Mouse (Mus musculus) embryonic facial prominence, embryonic 13.5 days (tissue): ENCODE results near the gene 1600014C10Rik. TPM values are rescaled to one million over a fixed set of nuclear protein-coding genes. Genes with fewer than 3 reads are reported as not detected.

ENCODE experiments used
- ATAC-seq: fragments of 200-750 bp; cut with Nextera tagmentation; 2 replicates; pipeline ENCODE4 v1.8.0; 2017; ENCODE audit warnings: low read depth; ENCODE audit not compliant: insufficient number of reproducible peaks, insufficient read depth, low FRiP score, low TSS enrichment
- H3K27ac ChIP-seq: fragments of 300-500 bp; sonication (generic); 2 replicates; pipeline ENCODE4 v1.5.1; 2015; ENCODE audit warnings: moderate library complexity, mild to moderate bottlenecking, inconsistent platforms
- H3K27me3 ChIP-seq: fragments of 300-500 bp; sonication (generic); 2 replicates; pipeline ENCODE4 v1.6.1; 2015; ENCODE audit warnings: mild to moderate bottlenecking, inconsistent platforms
- H3K36me3 ChIP-seq: fragments of 300-500 bp; sonication (generic); 2 replicates; pipeline ENCODE4 v1.6.1; 2015; ENCODE audit warnings: mild to moderate bottlenecking, inconsistent platforms
- H3K4me1 ChIP-seq: fragments of 300-500 bp; sonication (generic); 2 replicates; pipeline ENCODE4 v1.6.1; 2015; ENCODE audit warnings: inconsistent platforms
- H3K4me2 ChIP-seq: fragments of 300-500 bp; sonication (generic); 2 replicates; pipeline ENCODE4 v1.6.1; 2015; ENCODE audit warnings: moderate library complexity, mild to moderate bottlenecking, inconsistent platforms
- H3K4me3 ChIP-seq: fragments of 300-500 bp; sonication (generic); 2 replicates; pipeline ENCODE4 v1.5.1; 2015; ENCODE audit warnings: mild to moderate bottlenecking, inconsistent platforms
- H3K9ac ChIP-seq: fragments of 300-500 bp; sonication (generic); 2 replicates; pipeline ENCODE4 v1.6.1; 2015; ENCODE audit warnings: mild to moderate bottlenecking, inconsistent platforms
- H3K9me3 ChIP-seq: fragments of 300-500 bp; sonication (generic); 2 replicates; pipeline ENCODE4 v1.6.1; 2016; ENCODE audit warnings: inconsistent platforms
- WGBS: fragments of 180-500 bp; shearing (Covaris S2); methylation state at CpG from one replicate; pipeline ENCODE4 v1.1.7; 2015; ENCODE audit warnings: mixed read lengths; 5-methylcytosine and 5-hydroxymethylcytosine counted together
- polyA plus RNA-seq: library from polyadenylated mRNA; unstranded; fragments of >200 nt; fragmentation: Nextera tagmentation; extraction: Ambion mirVana; gene quantifications from 2 replicates; pipeline ENCODE4 v1.2.1, GENCODE M21; 2015

1600014C10Rik gene
- polyA plus RNA-seq, 1 experiment from 2014 or later, result 21.8 TPM

GRCm38 (mm10) chr7:38186861-38187260 lies 3.8 kb downstream of the 1600014C10Rik start:
- Histone ChIP-seq H3K4me1 (peaks cover 17% of the 10 kb centered on the region), H3K27me3 (no peaks in the 10 kb centered on the region), H3K4me3 (no peak overlapping the region), H3K9me3 (no peaks in the 10 kb centered on the region), H3K36me3 (peaks cover 20% of the 10 kb centered on the region), H3K9ac (no peak overlapping the region), H3K4me2 (no peak overlapping the region), H3K27ac (no peak overlapping the region)
- no peak for ATAC-seq
- 73% methylated on average over 4 of the region's 4 CpGs for WGBS

GRCm38 (mm10) chr7:38187796-38188195 lies 4.8 kb downstream of the 1600014C10Rik start:
- no peaks in the 10 kb centered on the region for H3K9me3 ChIP-seq
- H3K27ac ChIP-seq, result no peak overlapping the region
- H3K27me3 ChIP-seq, result no peaks in the 10 kb centered on the region
- no peak overlapping the region for H3K4me3 ChIP-seq
- H3K4me1 ChIP-seq, result peaks cover 15% of the 10 kb centered on the region
- no peak for ATAC-seq
- 69% methylated on average over 4 of the region's 4 CpGs for WGBS
- H3K9ac ChIP-seq, result no peak overlapping the region
- no peak overlapping the region for H3K4me2 ChIP-seq
- peaks cover 20% of the 10 kb centered on the region for H3K36me3 ChIP-seq

- peaks cover 9% of the 10 kb centered on the region for H3K4me1 ChIP-seq
- peaks cover 20% of the 10 kb centered on the region for H3K36me3 ChIP-seq
- H3K4me2 ChIP-seq, result no peak overlapping the region
- no peaks in the 10 kb centered on the region for H3K27me3 ChIP-seq
- ATAC-seq, result no peak
- no peak overlapping the region for H3K9ac ChIP-seq
- H3K9me3 ChIP-seq, result no peaks in the 10 kb centered on the region
- 89% methylated on average over 8 of the region's 8 CpGs for WGBS
- H3K4me3 ChIP-seq, result no peak overlapping the region
- H3K27ac ChIP-seq, result no peak overlapping the region
These were observed 5.5 kb downstream of the 1600014C10Rik start for GRCm38 (mm10) chr7:38188281-38189075.

- Histone ChIP-seq H3K9me3 (no peaks in the 10 kb centered on the region), H3K36me3 (peaks cover 21% of the 10 kb centered on the region), H3K27me3 (no peaks in the 10 kb centered on the region), H3K27ac (no peak overlapping the region), H3K4me2 (no peak overlapping the region), H3K4me3 (no peak overlapping the region), H3K4me1 (peaks cover 5% of the 10 kb centered on the region), H3K9ac (no peak overlapping the region)
- ATAC-seq, result no peak
- WGBS, result 68% methylated on average over 15 of the region's 15 CpGs
These were observed 6.3 kb downstream of the 1600014C10Rik start for GRCm38 (mm10) chr7:38189136-38189982.

- H3K9ac ChIP-seq, result no peak overlapping the region
- H3K4me1 ChIP-seq, result no peaks in the 10 kb centered on the region
- H3K9me3 ChIP-seq, result no peaks in the 10 kb centered on the region
- no peak overlapping the region for H3K4me2 ChIP-seq
- H3K27ac ChIP-seq, result no peak overlapping the region
- peaks cover 30% of the 10 kb centered on the region for H3K36me3 ChIP-seq
- H3K4me3 ChIP-seq, result no peak overlapping the region
- no peak for ATAC-seq
- WGBS, result 84% methylated on average over 8 of the region's 8 CpGs
- no peaks in the 10 kb centered on the region for H3K27me3 ChIP-seq
These were observed 7.2 kb downstream of the 1600014C10Rik start for GRCm38 (mm10) chr7:38190056-38190835.

- no peak for ATAC-seq
- H3K27me3 ChIP-seq, result no peaks in the 10 kb centered on the region
- H3K9me3 ChIP-seq, result no peaks in the 10 kb centered on the region
- no peak overlapping the region for H3K4me2 ChIP-seq
- H3K9ac ChIP-seq, result no peak overlapping the region
- 59% methylated on average over 8 of the region's 8 CpGs for WGBS
- H3K27ac ChIP-seq, result no peak overlapping the region
- peaks cover 37% of the 10 kb centered on the region for H3K36me3 ChIP-seq
- H3K4me1 ChIP-seq, result no peaks in the 10 kb centered on the region
- H3K4me3 ChIP-seq, result no peak overlapping the region
These were observed 8.1 kb downstream of the 1600014C10Rik start for GRCm38 (mm10) chr7:38191146-38191545.

GRCm38 (mm10) chr7:38191571-38191970 lies 8.6 kb downstream of the 1600014C10Rik start:
- WGBS, result 41% methylated on average over 10 of the region's 10 CpGs
- no peak overlapping the region for H3K4me3 ChIP-seq
- no peaks in the 10 kb centered on the region for H3K4me1 ChIP-seq
- no peaks in the 10 kb centered on the region for H3K27me3 ChIP-seq
- no peaks in the 10 kb centered on the region for H3K9me3 ChIP-seq
- H3K9ac ChIP-seq, result no peak overlapping the region
- H3K36me3 ChIP-seq, result peaks cover 41% of the 10 kb centered on the region
- no peak overlapping the region for H3K27ac ChIP-seq
- ATAC-seq, result 0 out of 2 replicates have a peak, but pooled peaks have one; percentile 22
- no peak overlapping the region for H3K4me2 ChIP-seq

GRCm38 (mm10) chr7:38199907-38200605 lies 17.0 kb downstream of the 1600014C10Rik start:
- Histone ChIP-seq H3K4me1 (peaks cover 5% of the 10 kb centered on the region; the same call in 1 of the 2 replicates), H3K27ac (no peak overlapping the region), H3K36me3 (peaks cover 17% of the 10 kb centered on the region), H3K9ac (no peak overlapping the region), H3K4me3 (no peak overlapping the region), H3K4me2 (peak overlapping the region; percentile 55), H3K9me3 (no peaks in the 10 kb centered on the region), H3K27me3 (no peaks in the 10 kb centered on the region)
- no peak for ATAC-seq
- WGBS, result 65% methylated on average over 8 of the region's 8 CpGs

- 3% methylated on average over 28 of the region's 28 CpGs for WGBS
- Histone ChIP-seq H3K27ac (no peak overlapping the region), H3K4me1 (peaks cover 5% of the 10 kb centered on the region; the same call in 1 of the 2 replicates), H3K9me3 (no peaks in the 10 kb centered on the region), H3K9ac (0 out of 2 replicates have a peak overlapping the region, but pooled peaks have one; percentile 40), H3K4me3 (peak overlapping the region; percentile 24), H3K36me3 (peaks cover 12% of the 10 kb centered on the region), H3K27me3 (no peaks in the 10 kb centered on the region), H3K4me2 (peak overlapping the region; percentile 55)
- peak; percentile 37; the same call in 1 of the 2 replicates for ATAC-seq
These were observed 17.7 kb downstream of the 1600014C10Rik start for GRCm38 (mm10) chr7:38200606-38201289.

- whole genome bisulfite sequencing, result 32% methylated on average over 3 of the region's 3 CpGs
- Histone ChIP-seq H3K4me2 (peak overlapping the region; percentile 55), H3K27ac (no peak overlapping the region), H3K36me3 (peaks cover 7% of the 10 kb centered on the region), H3K4me1 (peaks cover 5% of the 10 kb centered on the region; the same call in 1 of the 2 replicates), H3K9ac (no peak overlapping the region), H3K27me3 (no peaks in the 10 kb centered on the region), H3K9me3 (no peaks in the 10 kb centered on the region), H3K4me3 (no peak overlapping the region)
- ATAC-seq, result no peak
These were observed 18.3 kb downstream of the 1600014C10Rik start for GRCm38 (mm10) chr7:38201290-38201658.
